Mouse (Mus musculus): ENCODE results near the gene Ccdc27.

Ccdc27 gene

GRCm38 (mm10) chr4:154042577-154042976, at the start of gene Ccdc27:
Gene Ccdc27, minus strand, starts transcription at chr4:154042677.
- POLR2A ChIA-PET = no interaction called here
- CTCF ChIA-PET = no interaction called here

- POLR2A ChIA-PET = interaction anchor here in 2 of 4 experiments (0.6 to 2.9 kb wide), 5 partner anchors 10 to 21 kb away, joined by 3 to 18 read pairs (median 6); no protein-coding TSS in a partner anchor
- CTCF ChIA-PET = interaction anchor here (0.6 to 4.0 kb wide), 12 partner anchors 9 to 583 kb away, joined by 3 to 36 read pairs (median 4); no protein-coding TSS in a partner anchor
Measured at GRCm38 (mm10) chr4:154091356-154091755, 48.9 kb upstream of the Ccdc27 start.

- CTCF ChIA-PET = interaction anchor here in 1 of 4 experiments (0.6 kb wide), 1 partner anchor 727 kb away, joined by 3 read pairs; no protein-coding TSS in a partner anchor
Measured at GRCm38 (mm10) chr4:154089205-154089604, 46.7 kb upstream of the Ccdc27 start.

GRCm38 (mm10) chr4:154086436-154086835, 44.0 kb upstream of the Ccdc27 start:
- ChIA-PET CTCF (no interaction called here), POLR2A (interaction anchor here in 1 of 4 experiments (1.1 kb wide), 1 partner anchor 74 kb away, joined by 3 read pairs; the partner anchor contains the start of gene Tprgl)

More at GRCm38 (mm10) chr4:154089205-154089604, 46.7 kb upstream of the Ccdc27 start:
- POLR2A ChIA-PET = no interaction called here

- CTCF ChIA-PET = interaction anchor here in 3 of 4 experiments (0.8 to 1.4 kb wide), 3 partner anchors 16 to 20 kb away, joined by 3 to 5 read pairs (median 3); no protein-coding TSS in a partner anchor
- POLR2A ChIA-PET = interaction anchor here in 1 of 4 experiments (0.7 to 1.1 kb wide), 2 partner anchors 9 to 75 kb away, joined by 3 read pairs; partner anchors contain the start of gene Tprgl
Measured at GRCm38 (mm10) chr4:154085856-154086255, 43.4 kb upstream of the Ccdc27 start.

- ChIA-PET POLR2A (interaction anchor here (0.6 to 3.7 kb wide), 23 partner anchors 9 to 247 kb away, joined by 3 to 33 read pairs (median 4); partner anchors contain the start of genes Lrrc47 (in 2 of the 4) and Tprgl (in 1 of the 4)), CTCF (interaction anchor here (0.6 to 3.0 kb wide), 30 partner anchors 10 to 556 kb away, joined by 3 to 30 read pairs (median 3); partner anchors contain the start of gene Arhgef16 (in 1 of the 4))
Measured at GRCm38 (mm10) chr4:154081974-154082373, 39.5 kb upstream of the Ccdc27 start.

GRCm38 (mm10) chr4:154081021-154081420, 38.5 kb upstream of the Ccdc27 start:
- POLR2A ChIA-PET = interaction anchor here in 3 of 4 experiments (1.0 to 3.7 kb wide), 12 partner anchors 10 to 165 kb away, joined by 3 to 33 read pairs (median 10); no protein-coding TSS in a partner anchor

GRCm38 (mm10) chr4:154080211-154080610, 37.7 kb upstream of the Ccdc27 start:
- CTCF ChIA-PET = interaction anchor here in 2 of 4 experiments (0.6 to 3.0 kb wide), 5 partner anchors 9 to 808 kb away, joined by 5 to 30 read pairs (median 5); no protein-coding TSS in a partner anchor
- POLR2A ChIA-PET = interaction anchor here in 3 of 4 experiments (0.6 to 3.7 kb wide), 7 partner anchors 11 to 323 kb away, joined by 3 to 33 read pairs (median 4); no protein-coding TSS in a partner anchor

More at GRCm38 (mm10) chr4:154081021-154081420, 38.5 kb upstream of the Ccdc27 start:
- CTCF ChIA-PET = interaction anchor here in 3 of 4 experiments (0.9 to 3.0 kb wide), 13 partner anchors 10 to 220 kb away, joined by 3 to 30 read pairs (median 9); partner anchors contain the start of gene Arhgef16 (in 1 of the 3)

GRCm38 (mm10) chr4:154071941-154072340, 29.5 kb upstream of the Ccdc27 start:
- ChIA-PET CTCF (interaction anchor here in 3 of 4 experiments (0.6 to 2.6 kb wide), 6 partner anchors 10 to 89 kb away, joined by 3 to 35 read pairs (median 6); partner anchors contain the start of gene Tprgl (in 1 of the 3)), POLR2A (interaction anchor here in 3 of 4 experiments (0.7 to 5.7 kb wide), 4 partner anchors 9 to 437 kb away, joined by 3 to 33 read pairs (median 4); no protein-coding TSS in a partner anchor)

- ChIA-PET POLR2A (interaction anchor here (0.5 to 5.7 kb wide), 16 partner anchors 9 to 438 kb away, joined by 3 to 33 read pairs (median 4); partner anchors contain the start of genes Arhgef16 (in 1 of the 4), Lrrc47 (in 1 of the 4) and Tprgl (in 1 of the 4)), CTCF (interaction anchor here (0.5 to 3.7 kb wide), 64 partner anchors 9 to 726 kb away, joined by 3 to 92 read pairs (median 4); partner anchors contain the start of genes Arhgef16 (in 2 of the 4), Tprgl (in 2 of the 4), A430005L14Rik (in 1 of the 4) and Lrrc47 (in 1 of the 4))
Measured at GRCm38 (mm10) chr4:154071521-154071920, 29.0 kb upstream of the Ccdc27 start.

GRCm38 (mm10) chr4:154070896-154071295, 28.4 kb upstream of the Ccdc27 start:
- POLR2A ChIA-PET = interaction anchor here (0.5 to 5.7 kb wide), 20 partner anchors 10 to 231 kb away, joined by 3 to 33 read pairs (median 4); partner anchors contain the start of genes Arhgef16 (in 1 of the 4), Lrrc47 (in 1 of the 4) and Tprgl (in 1 of the 4)

GRCm38 (mm10) chr4:154064827-154065773, 22.6 kb upstream of the Ccdc27 start:
- ChIA-PET POLR2A (interaction anchor here in 1 of 4 experiments (1.5 to 1.8 kb wide), 2 partner anchors 18 to 40 kb away, joined by 6 to 10 read pairs; no protein-coding TSS in a partner anchor), CTCF (interaction anchor here (0.5 to 3.0 kb wide), 67 partner anchors 9 to 1087 kb away, joined by 3 to 36 read pairs (median 4); partner anchors contain the start of genes Arhgef16 (in 2 of the 4), Smim1 (in 2 of the 4), Lrrc47 (in 1 of the 4) and Tprgl (in 1 of the 4))

More at GRCm38 (mm10) chr4:154070896-154071295, 28.4 kb upstream of the Ccdc27 start:
- CTCF ChIA-PET = interaction anchor here (0.5 to 3.7 kb wide), 73 partner anchors 9 to 1757 kb away, joined by 3 to 92 read pairs (median 4); partner anchors contain the start of genes Arhgef16 (in 2 of the 4), Smim1 (in 2 of the 4), Tprgl (in 2 of the 4) and A430005L14Rik (in 1 of the 4)

GRCm38 (mm10) chr4:154057696-154058095, 15.2 kb upstream of the Ccdc27 start:
- POLR2A ChIA-PET = no interaction called here

GRCm38 (mm10) chr4:154056661-154057060, 14.2 kb upstream of the Ccdc27 start:
- CTCF ChIA-PET = interaction anchor here in 1 of 4 experiments (1.0 to 1.9 kb wide), 2 partner anchors 9 to 14 kb away, joined by 3 to 4 read pairs; no protein-coding TSS in a partner anchor
- POLR2A ChIA-PET = interaction anchor here in 1 of 4 experiments (0.6 kb wide), 1 partner anchor 648 kb away, joined by 3 read pairs; no protein-coding TSS in a partner anchor

More at GRCm38 (mm10) chr4:154057696-154058095, 15.2 kb upstream of the Ccdc27 start:
- CTCF ChIA-PET = interaction anchor here in 1 of 4 experiments (1.9 kb wide), 1 partner anchor 8 kb away, joined by 4 read pairs; no protein-coding TSS in a partner anchor

- ChIA-PET CTCF (interaction anchor here in 1 of 4 experiments (1.9 kb wide), 1 partner anchor 10 kb away, joined by 4 read pairs; no protein-coding TSS in a partner anchor), POLR2A (no interaction called here)
Measured at GRCm38 (mm10) chr4:154056046-154056445, 13.6 kb upstream of the Ccdc27 start.

GRCm38 (mm10) chr4:154055482-154055881, 13.0 kb upstream of the Ccdc27 start:
- CTCF ChIA-PET = interaction anchor here in 1 of 4 experiments (1.9 kb wide), 1 partner anchor 10 kb away, joined by 4 read pairs; no protein-coding TSS in a partner anchor
- POLR2A ChIA-PET = no interaction called here

GRCm38 (mm10) chr4:154053065-154053464, 10.6 kb upstream of the Ccdc27 start:
- POLR2A ChIA-PET = interaction anchor here in 2 of 4 experiments (0.9 to 1.1 kb wide), 2 partner anchors 32 to 33 kb away, joined by 3 read pairs; no protein-coding TSS in a partner anchor

More at GRCm38 (mm10) chr4:154053065-154053464, 10.6 kb upstream of the Ccdc27 start:
- CTCF ChIA-PET = interaction anchor here in 3 of 4 experiments (0.6 to 2.3 kb wide), 15 partner anchors 8 to 1767 kb away, joined by 3 to 13 read pairs (median 5); partner anchors contain the start of gene Arhgef16 (in 1 of the 3)
